Mouse (Mus musculus): ENCODE results near the gene Slmap.

Gene Slmap

GRCm38 (mm10) chr14:26476391-26476790, 58.3 kb downstream of the Slmap start:
- DNase-seq (ENCODE audit: low read depth, low spot score) = no peak

- no peak for DNase-seq (ENCODE audit: low read depth, low spot score)
Measured at GRCm38 (mm10) chr14:26467974-26468373, 66.8 kb downstream of the Slmap start.

- no peak for DNase-seq (ENCODE audit: low read depth, low spot score)
Measured at GRCm38 (mm10) chr14:26466544-26467125, 68.1 kb downstream of the Slmap start.

- no peak for DNase-seq (ENCODE audit: low read depth, low spot score)
Measured at GRCm38 (mm10) chr14:26465898-26466297, 68.8 kb downstream of the Slmap start.

DNA sequence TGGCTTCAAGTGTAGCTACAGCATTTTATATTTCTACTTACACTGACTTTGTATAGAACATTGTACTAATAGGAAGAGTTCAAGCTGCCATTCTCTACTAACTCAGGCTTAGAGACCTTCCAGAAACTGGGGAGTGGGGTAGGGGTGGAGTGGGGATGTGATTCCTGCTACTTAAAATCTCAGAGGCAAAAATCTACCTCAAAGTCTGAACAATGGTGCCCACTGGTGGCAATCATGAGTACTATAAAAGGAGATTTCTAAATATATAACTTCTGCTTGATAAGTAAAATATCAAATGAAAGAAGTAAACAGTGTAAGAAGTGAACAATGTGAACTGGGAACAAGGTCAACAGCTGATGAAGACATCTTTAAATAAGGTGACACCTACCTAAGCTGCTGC, 75.2 kb downstream of the Slmap start:
- DNase-seq (ENCODE audit: low read depth, low spot score) = peak; percentile 34

DNA sequence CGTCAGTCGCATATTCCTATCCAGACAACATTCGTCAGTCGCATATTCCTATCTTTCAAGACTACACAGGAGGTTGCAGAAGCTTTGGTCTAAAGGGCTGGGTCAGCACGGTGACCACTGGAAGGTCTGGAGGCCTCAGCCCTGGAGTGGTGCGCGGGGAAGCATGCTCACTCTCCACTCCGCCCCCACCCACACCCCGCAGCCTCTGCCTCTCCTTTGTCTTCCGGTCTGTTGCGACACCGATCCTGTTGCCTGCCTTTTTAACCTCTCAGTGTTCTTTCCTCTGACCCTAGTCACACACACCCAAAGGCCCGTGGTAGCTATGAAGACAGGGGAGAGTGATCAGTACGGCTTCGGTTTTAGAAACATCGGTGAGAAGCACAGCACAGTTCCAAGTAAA, 79.9 kb downstream of the Slmap start:
- DNase-seq (ENCODE audit: low read depth, low spot score) = peak; percentile 58

DNA sequence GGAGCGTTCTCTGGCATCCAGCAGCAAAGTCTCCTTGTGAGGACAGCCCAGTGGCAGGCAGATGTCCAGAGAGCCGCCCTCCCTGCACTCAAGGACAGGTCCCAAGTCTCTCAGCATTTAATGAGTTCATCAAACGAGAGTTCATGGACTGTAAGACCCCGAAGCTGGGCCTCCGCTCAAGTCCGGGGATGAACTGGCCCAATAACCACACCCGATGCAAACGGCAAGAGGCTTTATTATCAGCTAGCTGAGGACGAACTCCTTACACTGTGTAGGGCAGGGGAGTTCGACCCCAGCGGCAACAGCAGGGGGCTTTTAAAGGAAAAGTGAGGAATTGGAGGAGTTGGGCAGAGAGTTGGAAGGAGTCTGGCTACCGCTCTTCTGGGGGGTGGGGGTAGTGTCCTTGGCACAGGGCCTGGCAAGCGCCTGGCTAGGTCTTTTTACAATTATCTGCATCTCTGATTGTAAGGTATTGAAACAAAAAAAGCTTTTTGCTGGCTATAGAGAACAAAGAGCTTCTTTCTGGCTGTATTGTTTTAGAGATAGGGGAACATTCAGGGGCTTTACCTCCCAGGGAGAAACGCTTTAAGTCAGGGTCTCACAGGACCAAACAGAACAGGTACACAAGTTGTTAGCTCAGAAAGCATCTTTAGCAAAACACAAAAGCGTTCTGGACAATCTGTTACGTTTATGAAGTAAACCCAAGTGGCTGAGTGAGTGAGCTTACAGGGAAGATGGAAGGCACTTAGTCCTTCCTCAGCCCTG, 84.5 kb downstream of the Slmap start:
- DNase-seq (ENCODE audit: low read depth, low spot score) = peak; percentile 55

- no peak for DNase-seq (ENCODE audit: low read depth, low spot score)
Measured at GRCm38 (mm10) chr14:26448581-26448980, 86.2 kb downstream of the Slmap start.

GRCm38 (mm10) chr14:26447223-26447622, 87.5 kb downstream of the Slmap start:
- DNase-seq (ENCODE audit: low read depth, low spot score) = no peak

DNA sequence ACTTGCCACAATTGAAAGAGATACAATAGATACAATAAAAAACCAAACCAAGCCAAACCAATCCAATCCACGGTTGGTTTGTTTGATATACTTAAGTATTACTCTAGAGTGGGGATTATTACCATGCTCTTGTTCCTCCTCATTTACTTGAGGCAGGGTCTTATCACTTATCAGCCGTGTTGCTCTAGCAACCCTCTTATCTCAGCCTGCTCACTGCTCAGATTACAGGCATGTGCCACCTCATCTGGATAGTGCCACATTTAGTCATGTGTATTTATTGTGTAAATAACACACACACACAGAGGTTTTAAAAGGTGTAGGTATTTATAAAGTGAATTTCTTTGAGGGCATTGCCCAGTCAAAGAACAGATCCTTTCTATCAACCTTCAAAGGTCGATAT, 88.2 kb downstream of the Slmap start:
- DNase-seq (ENCODE audit: low read depth, low spot score) = no peak

GRCm38 (mm10) chr14:26442534-26442933, 92.2 kb downstream of the Slmap start:
- peak; percentile 5 for DNase-seq (ENCODE audit: low read depth, low spot score)

DNA sequence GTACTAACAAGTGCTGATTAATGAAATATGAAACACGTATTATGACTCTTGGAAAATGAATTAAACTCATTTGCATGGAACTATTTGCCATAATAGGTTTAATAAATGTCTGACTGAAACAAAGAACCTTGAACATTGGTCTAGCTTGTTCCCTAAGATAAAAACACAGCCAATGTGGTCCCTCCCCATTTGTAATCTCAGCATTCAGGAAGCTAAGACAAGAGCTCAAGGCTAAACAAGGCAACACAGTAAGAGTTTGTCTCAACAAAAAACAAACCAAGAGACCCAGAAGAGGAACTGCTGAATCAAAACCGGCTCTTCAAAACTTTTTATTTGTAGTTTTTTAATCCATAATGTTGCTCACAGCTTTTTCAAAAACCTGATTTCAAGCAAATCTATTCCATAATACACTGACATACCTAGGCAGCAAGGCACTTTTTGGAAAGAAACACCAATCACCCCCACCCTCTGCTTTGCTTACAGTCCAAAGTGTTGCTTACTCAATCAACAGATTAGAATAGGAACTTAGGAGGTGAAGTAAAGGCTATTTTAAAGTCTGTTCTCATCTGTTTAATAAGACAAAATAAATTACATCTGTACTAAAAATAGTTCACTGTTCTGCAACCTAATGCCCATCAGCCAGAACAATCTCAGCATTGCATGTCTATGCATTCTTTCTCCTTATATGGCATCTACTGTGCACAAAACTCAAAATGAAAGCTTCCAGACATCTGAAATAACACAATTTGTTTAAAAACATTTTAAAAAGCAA, 93.5 kb downstream of the Slmap start:
- no peak for DNase-seq (ENCODE audit: low read depth, low spot score)

DNA sequence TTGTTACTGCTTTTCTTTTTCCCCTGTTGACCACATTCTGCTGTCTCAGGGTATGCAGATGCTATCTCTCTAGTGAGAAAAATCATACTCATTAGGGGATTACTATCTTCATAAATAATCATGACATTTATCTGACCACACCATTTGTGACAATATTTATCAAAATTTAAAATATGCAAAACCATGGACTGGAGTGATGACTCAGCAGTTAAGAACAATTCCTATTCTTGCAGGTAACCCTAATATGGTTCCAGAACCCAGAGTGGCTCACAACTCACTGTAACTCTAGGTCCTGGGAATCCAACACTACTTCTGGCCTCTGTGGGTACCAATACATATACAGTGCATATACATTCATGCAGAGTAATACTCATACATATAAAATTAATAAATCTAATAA, 94.7 kb downstream of the Slmap start:
- DNase-seq (ENCODE audit: low read depth, low spot score) = no peak

- DNase-seq (ENCODE audit: low read depth, low spot score) = no peak
Measured at GRCm38 (mm10) chr14:26437771-26438170, 97.0 kb downstream of the Slmap start.

DNA sequence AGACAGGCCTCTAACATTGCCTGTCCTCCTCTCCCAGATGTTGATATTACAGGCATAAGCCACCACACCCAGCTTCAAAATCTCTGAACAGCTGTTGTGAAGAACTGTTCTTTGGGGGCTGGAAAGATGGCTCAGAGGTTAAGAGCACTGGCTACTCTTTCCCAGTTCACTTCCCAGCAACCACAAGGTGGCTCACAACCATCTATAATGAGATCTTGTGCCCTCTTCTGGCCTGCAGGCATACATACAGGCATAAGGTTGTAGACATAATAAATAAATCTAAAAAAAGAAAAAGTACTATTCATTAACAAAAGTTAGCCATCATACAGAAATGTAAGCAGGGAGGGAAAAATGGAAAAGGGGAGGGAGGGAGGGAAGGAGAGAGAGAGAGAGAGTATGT, 98.4 kb downstream of the Slmap start:
- DNase-seq (ENCODE audit: low read depth, low spot score) = peak; percentile 30

DNA sequence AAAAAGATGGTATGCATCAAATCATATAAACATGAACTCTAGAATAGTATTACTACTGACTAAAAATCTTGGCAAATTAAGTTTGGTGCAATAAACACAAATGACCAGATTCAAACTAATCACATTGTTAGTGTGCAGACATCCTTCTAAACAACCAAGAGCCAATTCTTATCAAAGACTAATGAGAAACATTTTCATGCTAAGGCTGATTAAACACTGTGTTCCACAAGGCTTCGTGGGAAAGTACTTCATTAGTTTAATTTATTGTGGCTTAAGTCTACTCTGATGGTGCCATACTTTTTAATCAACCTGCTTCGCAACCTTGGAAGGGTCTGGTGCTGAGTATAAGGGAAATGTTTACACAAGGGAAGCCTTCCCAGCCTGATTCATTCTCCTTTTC, 102.4 kb downstream of the Slmap start:
- no peak for DNase-seq (ENCODE audit: low read depth, low spot score)

DNA sequence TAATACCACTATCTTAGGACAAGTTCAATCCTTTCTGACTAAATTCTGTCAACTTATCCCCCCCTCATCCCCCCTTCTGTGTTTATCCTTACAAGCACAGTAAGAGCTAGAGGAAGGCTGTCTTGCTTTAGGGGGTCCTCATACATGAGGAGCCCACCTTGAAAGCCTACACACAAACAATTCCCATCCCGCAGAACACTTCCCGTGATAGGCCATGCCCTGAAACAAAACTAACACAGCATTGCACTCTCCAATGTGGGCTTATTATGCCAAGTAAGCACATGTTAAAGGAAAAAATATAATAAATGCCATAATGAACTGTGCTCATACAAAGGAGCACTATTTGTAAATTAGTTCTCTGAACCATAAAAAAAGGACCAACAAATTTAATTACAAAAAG, 102.8 kb downstream of the Slmap start:
- DNase-seq (ENCODE audit: low read depth, low spot score) = no peak

DNA sequence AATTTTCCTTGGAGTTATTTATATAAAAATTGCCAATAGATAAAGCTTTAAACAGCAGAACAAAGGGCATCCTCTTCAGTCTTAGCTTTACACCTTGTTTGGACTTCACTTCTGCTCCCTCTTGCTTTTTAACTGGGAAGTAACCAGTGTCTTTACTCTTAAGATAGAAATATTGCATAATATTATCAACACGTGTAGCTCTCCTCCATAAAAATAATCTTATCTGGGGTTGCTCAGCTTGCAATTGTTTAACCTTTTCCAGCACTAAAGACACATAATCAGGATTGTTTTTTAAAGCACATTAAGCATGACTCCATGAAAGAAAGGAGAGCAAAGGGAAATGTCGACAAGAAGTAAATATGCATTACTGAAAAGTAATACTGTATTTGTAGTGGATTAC, 114.5 kb downstream of the Slmap start:
- no peak for DNase-seq (ENCODE audit: low read depth, low spot score)

GRCm38 (mm10) chr14:26417956-26418355, 116.8 kb downstream of the Slmap start:
- no peak for DNase-seq (ENCODE audit: low read depth, low spot score)

GRCm38 (mm10) chr14:26417088-26417487, 117.6 kb downstream of the Slmap start:
- DNase-seq (ENCODE audit: low read depth, low spot score) = no peak

GRCm38 (mm10) chr14:26413581-26413980, 121.2 kb downstream of the Slmap start:
- no peak for DNase-seq (ENCODE audit: low read depth, low spot score)

- DNase-seq (ENCODE audit: low read depth, low spot score) = no peak
Measured at GRCm38 (mm10) chr14:26406746-26407145, 128.0 kb downstream of the Slmap start.

All from ZHBTc4 (cell line).